Mouse (Mus musculus) midbrain, embryonic 15.5 days (tissue): Measurements from ENCODE around the gene Ppp2r2c. TPM values are rescaled to one million over a fixed set of nuclear protein-coding genes. Genes with fewer than 3 reads are reported as not detected.

Source experiments
- ATAC-seq: fragments of 200-750 bp; cut with Nextera tagmentation; replicated peaks from 2 replicates; pipeline ENCODE4 v1.8.0; 2017; ENCODE audit warnings: moderate TSS enrichment
- H3K27ac ChIP-seq: fragments of 300-500 bp; sonication (generic); 2 replicates; pipeline ENCODE4 v1.5.1; 2015; ENCODE audit warnings: mild to moderate bottlenecking, inconsistent platforms
- H3K27me3 ChIP-seq: fragments of 300-500 bp; sonication (generic); replicated peaks from 2 replicates; pipeline ENCODE4 v1.6.1; 2015; ENCODE audit warnings: inconsistent platforms
- H3K36me3 ChIP-seq: fragments of 300-500 bp; sonication (generic); replicated peaks from 2 replicates; pipeline ENCODE4 v1.6.1; 2015; ENCODE audit warnings: inconsistent platforms
- H3K4me1 ChIP-seq: fragments of 300-500 bp; sonication (generic); 2 replicates; pipeline ENCODE4 v1.6.1; 2015; ENCODE audit warnings: inconsistent platforms
- H3K4me2 ChIP-seq: fragments of 300-500 bp; sonication (generic); 2 replicates; pipeline ENCODE4 v1.6.1; 2015; ENCODE audit warnings: inconsistent platforms, mild to moderate bottlenecking, moderate library complexity
- H3K4me3 ChIP-seq: fragments of 300-500 bp; sonication (generic); 2 replicates; pipeline ENCODE4 v1.5.1; 2015; ENCODE audit warnings: mild to moderate bottlenecking, inconsistent platforms
- H3K9ac ChIP-seq: fragments of 300-500 bp; sonication (generic); 2 replicates; pipeline ENCODE4 v1.6.1; 2015; ENCODE audit warnings: mild to moderate bottlenecking, inconsistent platforms
- H3K9me3 ChIP-seq: fragments of 300-500 bp; sonication (generic); 2 replicates; pipeline ENCODE4 v1.6.1; 2016; ENCODE audit warnings: inconsistent platforms
- WGBS: fragments of 180-500 bp; shearing (Covaris S2); methylation state at CpG from one replicate; pipeline ENCODE4 v1.1.7; 2015; ENCODE audit warnings: mixed read lengths; 5-methylcytosine and 5-hydroxymethylcytosine counted together
- polyA plus RNA-seq: library from polyadenylated mRNA; unstranded; fragments of >200 nt; fragmentation: Nextera tagmentation; extraction: Ambion mirVana; gene quantifications from 2 replicates; pipeline ENCODE4 v1.2.1, GENCODE M21; 2015

Gene Ppp2r2c
- polyA plus RNA-seq = 54.7 and 55.3 TPM in 2 replicates

GRCm38 (mm10) chr5:36868266-36869090 is at the start of gene Ppp2r2c:
Ppp2r2c (plus strand) TSS chr5:36868513.
- ATAC-seq = peak; percentile 76
- peaks cover 62% of the 10 kb centered on the region for H3K27me3 ChIP-seq

DNA sequence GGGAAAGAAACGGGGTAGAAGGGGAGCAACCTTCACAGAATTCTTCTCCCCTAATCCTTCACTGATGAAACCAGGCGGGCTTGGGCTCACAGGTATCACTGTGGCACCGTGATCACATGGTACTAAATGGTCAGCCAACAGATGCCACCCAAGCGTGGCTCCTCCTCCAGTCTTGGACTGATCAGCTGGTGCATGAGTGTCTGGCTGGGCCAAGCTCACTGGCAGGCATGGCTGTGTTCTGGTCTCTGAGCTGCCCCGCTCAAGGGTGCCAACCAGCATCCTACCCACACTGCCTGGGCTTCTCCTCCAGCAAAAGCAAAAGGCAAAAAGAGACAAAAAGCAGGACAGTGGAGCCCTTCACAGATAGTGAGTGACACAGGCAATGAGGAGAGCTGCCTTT is 48.6 kb upstream of the Ppp2r2c start:
- WGBS = 95% methylated on average over 5 of the region's 5 CpGs
- H3K27me3 ChIP-seq = no peaks in the 10 kb centered on the region
- H3K9me3 ChIP-seq = no peaks in the 10 kb centered on the region
- no peak overlapping the region for H3K4me3 ChIP-seq
- H3K4me1 ChIP-seq = no peaks in the 10 kb centered on the region
- ATAC-seq = no peak
- H3K27ac ChIP-seq = no peak overlapping the region
- H3K36me3 ChIP-seq = no peaks in the 10 kb centered on the region
- no peak overlapping the region for H3K9ac ChIP-seq
- H3K4me2 ChIP-seq = no peak overlapping the region

More at GRCm38 (mm10) chr5:36868266-36869090, at the start of gene Ppp2r2c:
- Histone ChIP-seq H3K27ac (peak within 1 kb of the TSS; percentile 82), H3K36me3 (no peaks in the 10 kb centered on the region), H3K4me3 (peak within 1 kb of the TSS; percentile 53), H3K4me2 (peak within 1 kb of the TSS; percentile 81), H3K9me3 (no peaks in the 10 kb centered on the region), H3K4me1 (peaks cover 22% of the 10 kb centered on the region), H3K9ac (peak within 1 kb of the TSS; percentile 70)
- WGBS = under 1% methylated on average over 73 of the region's 108 CpGs

GRCm38 (mm10) chr5:36820142-36820541 is 48.2 kb upstream of the Ppp2r2c start:
- no peak overlapping the region for H3K4me2 ChIP-seq
- no peak overlapping the region for H3K27ac ChIP-seq
- no peaks in the 10 kb centered on the region for H3K4me1 ChIP-seq
- no peak overlapping the region for H3K4me3 ChIP-seq
- H3K36me3 ChIP-seq = no peaks in the 10 kb centered on the region
- no peaks in the 10 kb centered on the region for H3K9me3 ChIP-seq
- H3K9ac ChIP-seq = no peak overlapping the region
- H3K27me3 ChIP-seq = no peaks in the 10 kb centered on the region
- no peak for ATAC-seq
- WGBS = 42% methylated on average over 6 of the region's 6 CpGs

DNA sequence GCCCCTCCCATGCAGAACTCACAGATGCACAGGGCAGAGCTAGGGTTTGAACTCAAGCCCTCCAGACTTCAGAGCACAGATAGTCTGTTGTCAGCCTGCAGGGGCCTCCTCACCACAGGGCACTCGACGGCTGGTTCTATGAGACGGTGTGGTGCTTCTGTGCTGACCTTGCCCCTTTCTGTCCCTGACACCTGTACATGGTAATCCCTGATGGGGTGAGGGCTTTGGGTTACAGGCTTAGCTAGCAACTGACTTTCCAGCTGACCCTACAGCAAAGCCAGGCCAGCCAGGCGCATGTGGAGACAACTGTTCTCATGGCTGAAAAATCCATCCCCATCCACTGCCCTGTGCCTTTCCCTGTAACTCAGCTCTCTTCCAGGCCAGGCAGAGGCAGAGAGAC is 45.4 kb upstream of the Ppp2r2c start:
- Histone ChIP-seq H3K4me2 (no peak overlapping the region), H3K9me3 (no peaks in the 10 kb centered on the region), H3K4me1 (no peaks in the 10 kb centered on the region), H3K27ac (no peak overlapping the region), H3K27me3 (no peaks in the 10 kb centered on the region), H3K36me3 (no peaks in the 10 kb centered on the region), H3K4me3 (no peak overlapping the region), H3K9ac (no peak overlapping the region)
- 98% methylated on average over 4 of the region's 4 CpGs for WGBS
- ATAC-seq = no peak

DNA sequence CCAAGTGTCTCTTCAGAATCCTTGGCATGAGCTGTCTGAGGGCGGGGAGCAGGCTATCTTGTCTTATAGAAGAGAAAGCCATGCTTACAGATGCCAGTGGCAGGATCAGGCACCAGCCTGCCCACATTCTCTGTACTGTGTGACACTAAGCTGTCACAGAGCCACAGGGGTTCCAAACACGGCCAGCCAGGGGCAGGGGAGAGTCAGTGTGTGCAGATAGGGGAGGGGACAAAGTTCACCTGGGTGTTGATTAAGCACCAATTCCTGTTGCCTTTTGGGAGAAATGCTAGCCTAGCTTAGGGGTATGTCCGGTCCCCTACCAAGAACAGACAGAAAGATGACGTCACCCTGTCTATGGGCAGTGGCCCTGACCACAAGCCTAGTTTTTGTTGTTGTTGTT is 39.2 kb upstream of the Ppp2r2c start:
- no peak overlapping the region for H3K4me3 ChIP-seq
- ATAC-seq = no peak
- 84% methylated on average over 4 of the region's 4 CpGs for WGBS

DNA sequence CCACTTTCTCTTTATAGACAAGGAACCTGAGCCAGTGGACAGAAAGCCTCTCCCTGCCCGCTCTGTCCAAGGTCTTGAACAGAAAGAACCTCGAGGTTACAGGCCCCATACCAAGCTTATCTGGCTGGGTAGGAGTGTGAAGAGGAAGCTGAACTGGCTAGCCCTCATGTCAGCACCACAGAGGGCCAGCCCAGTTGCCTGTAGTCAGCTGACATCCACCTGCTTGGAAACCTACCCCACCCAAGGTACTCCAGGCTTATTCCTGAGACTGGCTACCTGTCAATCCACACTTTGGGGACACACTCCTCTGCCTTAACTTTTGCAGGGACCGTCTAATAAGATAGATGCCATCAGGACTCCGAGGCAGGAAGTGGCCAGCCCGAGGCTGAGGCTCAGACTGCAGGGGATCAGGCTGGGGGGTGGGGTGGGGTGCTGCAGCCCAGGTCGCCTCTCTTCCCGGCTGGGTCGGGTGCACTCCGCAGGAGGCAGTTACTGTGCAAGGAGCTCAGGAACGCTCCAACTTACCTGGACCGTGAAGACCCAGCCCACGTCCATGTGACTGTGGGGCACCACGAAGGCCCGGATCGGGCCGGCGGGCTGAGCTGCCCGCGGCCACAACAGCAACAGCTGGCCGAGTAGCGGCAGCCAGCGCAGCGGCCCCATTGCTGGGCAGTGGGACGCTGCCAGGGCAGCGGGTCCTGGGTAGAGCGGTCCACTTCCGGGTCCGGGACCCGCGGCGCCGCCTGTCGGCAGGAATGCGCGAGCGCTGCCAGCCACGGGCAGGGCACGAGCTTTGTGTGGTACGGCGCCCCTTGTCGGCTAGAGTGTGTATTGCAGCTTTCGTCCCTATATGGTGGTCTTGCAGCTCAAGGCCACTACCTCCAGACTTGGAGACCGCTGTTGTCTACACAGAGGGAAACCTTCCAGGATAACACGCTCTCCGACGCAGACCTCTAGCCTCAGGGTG is 38.1 kb upstream of the Ppp2r2c start, which contains the start of gene Man2b2:
Gene Man2b2 (minus strand): TSS at position 741 of the 967 bp plus-strand sequence.
- Histone ChIP-seq H3K27me3 (no peaks in the 10 kb centered on the region; the same call in 1 of the 2 replicates), H3K9me3 (no peaks in the 10 kb centered on the region), H3K4me2 (peak within 1 kb of the TSS; percentile 66), H3K4me1 (peaks cover 7% of the 10 kb centered on the region), H3K36me3 (no peaks in the 10 kb centered on the region), H3K27ac (no peak within 1 kb of the TSS), H3K4me3 (peak within 1 kb of the TSS; percentile 46), H3K9ac (peak within 1 kb of the TSS; percentile 27; the same call in 1 of the 2 replicates)
- 4% methylated on average over 45 of the region's 46 CpGs for WGBS
- ATAC-seq = peak; percentile 84

More for the DNA sequence above, 39.2 kb upstream of the Ppp2r2c start:
- Histone ChIP-seq H3K9ac (no peak overlapping the region), H3K4me2 (no peak overlapping the region), H3K27ac (no peak overlapping the region), H3K9me3 (no peaks in the 10 kb centered on the region), H3K27me3 (no peaks in the 10 kb centered on the region; the same call in 1 of the 2 replicates), H3K4me1 (peaks cover 7% of the 10 kb centered on the region), H3K36me3 (no peaks in the 10 kb centered on the region)

DNA sequence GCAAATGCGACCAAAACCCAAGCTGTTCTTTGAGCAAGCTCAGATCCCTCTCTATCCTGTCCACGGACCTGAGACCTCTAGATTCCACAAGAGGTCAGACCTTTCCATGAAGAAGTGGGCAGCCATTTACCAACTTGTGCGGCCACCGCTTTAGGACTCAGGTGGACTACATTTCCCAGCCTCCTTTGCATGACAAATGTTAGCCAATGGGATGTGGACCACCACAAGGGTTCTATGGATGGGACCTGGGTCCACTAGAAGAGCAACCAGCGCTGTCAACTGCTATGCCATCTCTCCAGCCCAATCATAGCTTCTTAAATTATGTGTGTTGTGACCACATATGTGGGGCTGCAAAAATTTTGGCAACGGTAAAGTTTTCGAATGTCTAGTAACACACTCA is 37.0 kb upstream of the Ppp2r2c start:
- Histone ChIP-seq H3K4me1 (peaks cover 7% of the 10 kb centered on the region), H3K36me3 (no peaks in the 10 kb centered on the region), H3K9ac (no peak overlapping the region), H3K4me3 (no peak overlapping the region), H3K9me3 (no peaks in the 10 kb centered on the region), H3K27me3 (no peaks in the 10 kb centered on the region; the same call in 1 of the 2 replicates), H3K4me2 (peak overlapping the region; percentile 66), H3K27ac (no peak overlapping the region)
- peak; percentile 73 for ATAC-seq
- 68% methylated on average over 7 of the region's 7 CpGs for WGBS

GRCm38 (mm10) chr5:36835933-36836332 is 32.4 kb upstream of the Ppp2r2c start:
- peaks cover 2% of the 10 kb centered on the region for H3K4me1 ChIP-seq
- H3K9me3 ChIP-seq = no peaks in the 10 kb centered on the region
- 2% methylated on average over 6 of the region's 6 CpGs for WGBS
- H3K4me3 ChIP-seq = no peak overlapping the region
- H3K36me3 ChIP-seq = no peaks in the 10 kb centered on the region
- H3K27ac ChIP-seq = no peak overlapping the region
- H3K27me3 ChIP-seq = no peaks in the 10 kb centered on the region; the same call in 1 of the 2 replicates
- ATAC-seq = peak; percentile 67; the same call in 1 of the 2 replicates
- no peak overlapping the region for H3K4me2 ChIP-seq
- no peak overlapping the region for H3K9ac ChIP-seq

DNA sequence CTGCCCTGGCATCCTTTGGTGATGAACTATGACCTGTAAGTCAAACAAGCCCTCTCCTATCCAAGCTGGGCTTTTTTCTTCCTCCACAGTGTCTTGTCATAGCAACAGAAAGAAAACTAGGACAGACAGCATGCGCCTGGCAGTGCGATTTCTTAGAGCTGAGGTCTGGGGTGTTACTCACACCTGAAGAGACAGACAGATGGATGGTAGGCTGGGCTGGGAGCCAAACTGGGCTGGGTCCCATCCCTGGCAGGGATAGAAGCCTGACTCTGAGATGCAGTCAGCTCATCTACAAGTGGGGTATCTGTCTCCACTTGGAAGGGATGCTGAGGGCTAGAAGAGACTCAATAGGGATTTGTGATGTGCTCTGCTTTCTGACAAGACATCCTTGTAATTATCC is 29.3 kb upstream of the Ppp2r2c start:
- H3K9ac ChIP-seq = no peak overlapping the region
- no peaks in the 10 kb centered on the region for H3K27me3 ChIP-seq
- 79% methylated on average over 2 of the region's 2 CpGs for WGBS
- no peaks in the 10 kb centered on the region for H3K4me1 ChIP-seq
- no peak overlapping the region for H3K4me3 ChIP-seq
- H3K36me3 ChIP-seq = no peaks in the 10 kb centered on the region
- no peak for ATAC-seq
- H3K27ac ChIP-seq = no peak overlapping the region
- H3K9me3 ChIP-seq = no peaks in the 10 kb centered on the region
- H3K4me2 ChIP-seq = no peak overlapping the region

DNA sequence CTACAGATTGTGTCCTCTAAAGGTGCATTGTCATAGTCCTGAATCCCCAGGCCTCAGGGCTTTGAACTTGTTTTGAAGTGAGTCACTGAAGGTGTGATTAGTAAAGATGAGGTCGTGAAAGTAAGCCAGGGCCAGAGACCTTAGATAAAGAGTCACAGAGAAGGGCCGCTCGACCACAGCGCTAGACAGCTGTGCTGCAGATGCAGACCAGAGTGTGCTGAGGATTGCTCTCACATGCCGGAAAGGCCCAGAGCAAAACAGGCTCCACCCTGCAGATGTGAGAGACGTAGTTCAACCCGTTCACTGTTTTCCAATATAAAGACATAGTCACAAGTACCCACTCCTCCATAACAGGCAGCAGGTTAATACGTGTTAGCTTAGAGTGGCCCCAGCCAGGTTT is 28.7 kb upstream of the Ppp2r2c start:
- no peak overlapping the region for H3K9ac ChIP-seq
- WGBS = 81% methylated on average over 8 of the region's 8 CpGs
- H3K27ac ChIP-seq = no peak overlapping the region
- H3K4me2 ChIP-seq = no peak overlapping the region
- H3K4me1 ChIP-seq = 0 out of 2 replicates have a peak, but pooled peaks cover 6% of the 10 kb centered on the region
- no peaks in the 10 kb centered on the region for H3K36me3 ChIP-seq
- no peaks in the 10 kb centered on the region for H3K9me3 ChIP-seq
- no peak overlapping the region for H3K4me3 ChIP-seq
- H3K27me3 ChIP-seq = no peaks in the 10 kb centered on the region
- ATAC-seq = no peak

DNA sequence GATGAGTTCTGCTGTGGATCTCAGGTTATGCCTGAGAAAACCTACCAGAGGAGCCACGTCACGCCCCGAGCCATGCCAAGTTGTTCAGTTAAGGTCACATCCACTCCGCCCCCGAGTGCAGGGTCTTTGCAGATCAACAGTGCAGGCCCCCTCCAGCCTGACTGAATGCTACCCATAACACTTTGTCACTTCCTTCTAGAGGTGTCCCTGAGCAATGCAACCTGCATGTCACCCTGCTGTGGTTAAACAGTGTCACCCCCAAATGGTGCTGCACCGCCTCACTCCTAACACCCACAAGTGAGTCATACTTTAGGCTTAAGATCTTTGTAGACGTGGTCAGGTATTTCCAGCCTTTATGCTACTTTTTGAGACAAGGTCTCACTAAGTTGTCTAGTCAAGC is 28.2 kb upstream of the Ppp2r2c start:
- H3K4me1 ChIP-seq = 0 out of 2 replicates have a peak, but pooled peaks cover 7% of the 10 kb centered on the region
- no peak overlapping the region for H3K9ac ChIP-seq
- no peaks in the 10 kb centered on the region for H3K9me3 ChIP-seq
- ATAC-seq = no peak
- no peak overlapping the region for H3K4me2 ChIP-seq
- 83% methylated on average over 7 of the region's 7 CpGs for WGBS
- H3K4me3 ChIP-seq = no peak overlapping the region
- H3K27ac ChIP-seq = no peak overlapping the region
- H3K36me3 ChIP-seq = no peaks in the 10 kb centered on the region
- no peaks in the 10 kb centered on the region for H3K27me3 ChIP-seq

DNA sequence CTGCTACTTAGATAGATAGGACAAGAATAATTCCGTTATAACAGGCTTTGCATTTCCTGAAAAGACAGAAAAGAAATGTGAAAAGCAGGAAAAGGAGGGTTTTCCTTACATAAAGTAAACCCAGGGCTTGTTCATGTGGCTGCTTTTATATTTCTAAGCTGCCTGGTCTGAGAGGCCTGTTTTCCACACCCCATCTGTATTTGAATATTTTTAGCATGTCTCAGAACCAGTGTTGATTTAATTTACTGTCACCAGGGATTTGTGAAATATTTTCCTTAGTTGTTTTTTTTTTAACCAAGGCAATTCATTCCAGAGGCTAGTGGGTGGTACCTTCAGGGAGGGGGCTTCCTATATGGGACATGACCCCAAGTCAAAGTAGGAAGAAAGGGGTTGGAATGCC is 26.6 kb upstream of the Ppp2r2c start:
- Histone ChIP-seq H3K27me3 (no peaks in the 10 kb centered on the region), H3K4me3 (no peak overlapping the region), H3K4me1 (0 out of 2 replicates have a peak, but pooled peaks cover 7% of the 10 kb centered on the region), H3K4me2 (no peak overlapping the region), H3K27ac (no peak overlapping the region), H3K9me3 (no peaks in the 10 kb centered on the region), H3K36me3 (no peaks in the 10 kb centered on the region), H3K9ac (no peak overlapping the region)
- WGBS = 76% methylated on average over 1 of the region's 1 CpGs
- ATAC-seq = no peak
